Mouse (Mus musculus): ENCODE measurements around the gene Gm20683. TPM values are rescaled to one million over a fixed set of nuclear protein-coding genes. Genes with fewer than 3 reads are reported as not detected.

Gene Gm20683
- polyA plus RNA-seq, 1 experiment from 2014 or later, result 2.9 TPM

DNA sequence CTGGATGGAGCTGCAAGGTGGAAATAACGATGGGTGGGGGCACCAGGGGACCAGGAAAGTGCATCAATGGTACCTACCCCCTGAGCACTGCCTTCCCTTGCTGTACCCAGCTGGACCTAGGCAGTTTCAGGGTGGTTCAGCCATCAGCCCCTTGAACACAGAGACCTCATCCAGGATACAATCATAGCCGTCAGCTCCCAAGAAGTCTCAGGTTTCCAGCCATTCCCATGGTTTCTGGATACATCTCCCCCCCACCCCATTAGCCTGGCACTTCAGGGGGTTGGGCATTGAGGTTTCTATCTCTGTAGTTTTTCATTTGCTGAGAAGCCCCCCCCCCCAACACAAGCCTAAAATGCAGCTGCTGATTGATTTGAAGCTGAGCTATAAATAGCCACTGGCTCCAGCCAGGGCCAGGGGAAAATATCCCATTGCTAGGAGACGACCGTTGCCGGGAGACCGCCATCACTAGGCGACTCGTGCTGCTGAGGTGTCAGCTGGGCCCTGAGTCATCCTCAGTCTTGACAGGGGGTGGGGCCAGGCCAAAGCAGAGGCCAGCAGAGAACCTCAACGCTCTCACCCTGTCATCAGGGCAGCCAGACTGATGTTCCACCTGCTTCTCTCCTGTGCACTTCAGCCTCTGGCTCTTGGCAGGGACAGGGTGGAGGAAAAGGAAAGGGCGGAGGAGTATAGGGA, 38.6 kb downstream of the Gm20683 start:
- Histone ChIP-seq H3K4me1 (no peaks in the 10 kb centered on the region), H3K4me2 (no peak overlapping the region), H3K4me3 (no peak overlapping the region), H3K36me3 (no peaks in the 10 kb centered on the region), H3K27ac (no peak overlapping the region), H3K9ac (peak overlapping the region; percentile 40; the same call in 1 of the 2 replicates), H3K27me3 (peaks cover 30% of the 10 kb centered on the region), H3K9me3 (no peaks in the 10 kb centered on the region)
- WGBS, result 14% methylated on average over 10 of the region's 10 CpGs
- no peak for ATAC-seq (ENCODE audit: insufficient number of reproducible peaks, insufficient read depth, low FRiP score, low TSS enrichment, low read depth)

- Histone ChIP-seq H3K36me3 (no peaks in the 10 kb centered on the region), H3K9me3 (no peaks in the 10 kb centered on the region), H3K4me3 (no peak overlapping the region), H3K4me1 (peaks cover 13% of the 10 kb centered on the region), H3K4me2 (no peak overlapping the region), H3K9ac (no peak overlapping the region), H3K27ac (no peak overlapping the region), H3K27me3 (peaks cover 27% of the 10 kb centered on the region)
- no peak for ATAC-seq (ENCODE audit: insufficient number of reproducible peaks, insufficient read depth, low FRiP score, low TSS enrichment, low read depth)
- 7% methylated on average over 6 of the region's 6 CpGs for WGBS
Observed at GRCm38 (mm10) chr17:25801029-25801428, 40.5 kb downstream of the Gm20683 start.

DNA sequence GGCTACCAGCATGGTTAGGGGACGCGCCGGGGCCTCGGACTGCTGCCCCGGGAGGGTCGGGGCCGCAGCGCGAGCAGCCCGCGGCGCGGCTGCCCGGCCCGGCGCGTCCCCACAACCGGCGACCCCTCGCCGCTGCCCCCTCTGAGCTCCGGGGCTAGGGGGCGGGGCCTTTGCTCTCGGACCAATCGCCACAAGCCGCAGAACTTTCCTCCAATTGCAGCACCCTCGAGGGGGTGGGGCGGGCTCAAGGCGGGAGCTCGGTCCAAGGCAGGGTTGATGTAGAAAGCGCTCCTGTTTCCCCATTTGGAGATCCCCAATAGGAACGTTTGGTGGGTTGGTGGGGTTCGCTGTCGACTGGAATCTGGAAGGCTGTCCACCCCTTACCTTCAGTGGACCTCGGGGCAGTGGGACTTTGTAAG, 44.6 kb downstream of the Gm20683 start, which contains the start of gene Metrn:
TSS of gene Metrn (minus strand) at position 186 of the 419 bp plus-strand sequence.
- peak within 1 kb of the TSS; percentile 98 for H3K4me2 ChIP-seq
- H3K4me1 ChIP-seq, result peaks cover 40% of the 10 kb centered on the region
- ATAC-seq (ENCODE audit: insufficient number of reproducible peaks, insufficient read depth, low FRiP score, low TSS enrichment, low read depth), result peak; percentile 79
- H3K4me3 ChIP-seq, result peak within 1 kb of the TSS; percentile 64
- H3K9me3 ChIP-seq, result no peaks in the 10 kb centered on the region
- WGBS, result under 1% methylated on average over 35 of the region's 35 CpGs
- H3K27ac ChIP-seq, result 0 out of 2 replicates have a peak within 1 kb of the TSS, but pooled peaks have one; percentile 16
- H3K9ac ChIP-seq, result peak within 1 kb of the TSS; percentile 76
- no peaks in the 10 kb centered on the region for H3K36me3 ChIP-seq
- peaks cover 6% of the 10 kb centered on the region for H3K27me3 ChIP-seq

DNA sequence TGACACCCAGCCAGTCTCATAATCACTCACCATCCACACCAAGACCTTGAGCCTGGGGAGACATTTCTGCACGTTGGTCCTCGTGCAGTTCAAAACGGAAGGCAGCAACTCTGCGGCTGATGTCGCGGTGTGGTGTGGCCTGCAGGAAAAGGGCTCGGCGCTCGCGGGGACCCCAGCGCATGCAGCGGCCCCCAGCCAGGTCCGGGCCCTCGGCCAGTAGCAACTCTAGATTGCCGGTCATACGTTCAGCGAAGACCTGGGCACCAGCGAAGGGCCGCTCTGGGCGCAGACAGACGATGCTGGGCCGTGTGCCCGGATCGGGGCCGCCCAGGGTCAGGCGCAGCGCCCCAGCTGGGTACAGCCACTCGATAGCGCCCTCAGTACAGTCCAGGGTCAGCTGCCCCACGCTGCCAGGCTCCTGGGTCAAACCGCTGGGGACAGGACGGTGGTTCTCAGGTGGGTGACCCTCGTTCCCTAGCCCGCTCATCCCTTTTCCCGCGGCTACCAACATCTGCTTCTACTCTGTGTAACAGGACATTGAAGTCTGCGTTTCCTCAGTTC, 45.3 kb downstream of the Gm20683 start:
- H3K36me3 ChIP-seq, result no peaks in the 10 kb centered on the region
- H3K4me3 ChIP-seq, result peak overlapping the region; percentile 64
- peaks cover 43% of the 10 kb centered on the region for H3K4me1 ChIP-seq
- under 1% methylated on average over 37 of the region's 37 CpGs for WGBS
- peak overlapping the region; percentile 98 for H3K4me2 ChIP-seq
- ATAC-seq (ENCODE audit: insufficient number of reproducible peaks, insufficient read depth, low FRiP score, low TSS enrichment, low read depth), result no peak
- peak overlapping the region; percentile 76 for H3K9ac ChIP-seq
- no peaks in the 10 kb centered on the region for H3K9me3 ChIP-seq
- 0 out of 2 replicates have a peak overlapping the region, but pooled peaks have one; percentile 16 for H3K27ac ChIP-seq
- H3K27me3 ChIP-seq, result 0 out of 2 replicates have a peak, but pooled peaks cover 2% of the 10 kb centered on the region

DNA sequence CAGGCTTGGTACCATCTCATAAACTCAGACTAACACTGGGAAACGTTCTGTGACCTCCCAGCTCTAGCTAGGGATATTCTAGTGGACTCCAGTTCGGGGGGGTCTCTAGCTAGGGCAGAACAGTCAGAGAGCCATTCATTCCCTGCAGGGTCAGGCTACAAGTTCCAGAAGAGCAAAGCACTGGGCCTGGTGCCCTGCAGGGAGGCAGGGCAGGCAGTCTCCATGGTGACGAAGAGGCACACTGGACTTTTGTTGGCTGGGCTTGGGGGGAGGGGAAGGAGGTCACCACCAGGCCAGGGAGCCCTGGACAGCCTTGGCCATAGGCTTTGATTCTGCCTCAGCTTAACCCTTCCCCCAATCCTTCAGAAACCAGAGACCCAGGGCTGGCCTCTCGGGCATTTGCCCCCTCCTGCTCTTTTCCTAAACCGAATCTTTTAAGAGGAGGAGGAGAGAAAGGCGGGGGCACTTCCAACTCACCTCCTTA, 45.9 kb downstream of the Gm20683 start, which contains the start of gene AC134908.4:
TSS of gene AC134908.4 (minus strand) at position 51 of the 484 bp plus-strand sequence.
- Histone ChIP-seq H3K36me3 (no peaks in the 10 kb centered on the region), H3K27ac (0 out of 2 replicates have a peak within 1 kb of the TSS, but pooled peaks have one; percentile 16), H3K9ac (peak within 1 kb of the TSS; percentile 76), H3K9me3 (no peaks in the 10 kb centered on the region), H3K4me3 (peak within 1 kb of the TSS; percentile 64), H3K27me3 (no peaks in the 10 kb centered on the region), H3K4me1 (peaks cover 50% of the 10 kb centered on the region), H3K4me2 (peak within 1 kb of the TSS; percentile 98)
- WGBS, result 13% methylated on average over 6 of the region's 6 CpGs
- ATAC-seq (ENCODE audit: insufficient number of reproducible peaks, insufficient read depth, low FRiP score, low TSS enrichment, low read depth), result no peak

- Histone ChIP-seq H3K27me3 (no peaks in the 10 kb centered on the region), H3K4me2 (peak overlapping the region; percentile 98), H3K4me1 (peaks cover 53% of the 10 kb centered on the region), H3K9ac (0 out of 2 replicates have a peak overlapping the region, but pooled peaks have one; percentile 76), H3K27ac (no peak overlapping the region), H3K9me3 (no peaks in the 10 kb centered on the region), H3K36me3 (no peaks in the 10 kb centered on the region), H3K4me3 (peak overlapping the region; percentile 64; the same call in 1 of the 2 replicates)
- WGBS, result 71% methylated on average over 17 of the region's 17 CpGs
- ATAC-seq (ENCODE audit: insufficient number of reproducible peaks, insufficient read depth, low FRiP score, low TSS enrichment, low read depth), result no peak
Observed at GRCm38 (mm10) chr17:25794998-25795397, 46.6 kb downstream of the Gm20683 start.

DNA sequence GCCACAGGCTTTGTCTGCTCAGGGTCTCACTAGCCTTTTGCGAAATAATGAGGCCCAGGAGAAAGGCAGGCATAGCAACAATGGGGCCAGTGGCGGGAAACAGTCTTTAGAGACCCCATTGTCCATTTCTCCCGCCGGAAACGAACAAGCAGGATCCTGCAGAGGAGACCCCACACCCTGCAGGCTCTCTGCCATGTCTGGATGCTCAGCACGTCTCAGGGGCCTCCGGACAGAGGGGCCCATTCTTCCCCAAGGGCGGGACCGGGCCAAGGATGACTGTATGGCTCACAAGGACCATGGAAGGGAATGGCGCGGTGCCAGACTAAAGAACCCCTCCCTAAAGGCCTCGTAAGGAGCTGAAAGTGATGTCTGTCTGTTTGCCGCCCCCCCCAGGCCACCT, 47.4 kb downstream of the Gm20683 start:
- Histone ChIP-seq H3K4me1 (peaks cover 53% of the 10 kb centered on the region), H3K9me3 (no peaks in the 10 kb centered on the region), H3K4me2 (no peak overlapping the region), H3K4me3 (no peak overlapping the region), H3K9ac (0 out of 2 replicates have a peak overlapping the region, but pooled peaks have one; percentile 21), H3K27me3 (no peaks in the 10 kb centered on the region), H3K27ac (no peak overlapping the region), H3K36me3 (peaks cover 7% of the 10 kb centered on the region)
- no peak for ATAC-seq (ENCODE audit: insufficient number of reproducible peaks, insufficient read depth, low FRiP score, low TSS enrichment, low read depth)
- 58% methylated on average over 13 of the region's 13 CpGs for WGBS

DNA sequence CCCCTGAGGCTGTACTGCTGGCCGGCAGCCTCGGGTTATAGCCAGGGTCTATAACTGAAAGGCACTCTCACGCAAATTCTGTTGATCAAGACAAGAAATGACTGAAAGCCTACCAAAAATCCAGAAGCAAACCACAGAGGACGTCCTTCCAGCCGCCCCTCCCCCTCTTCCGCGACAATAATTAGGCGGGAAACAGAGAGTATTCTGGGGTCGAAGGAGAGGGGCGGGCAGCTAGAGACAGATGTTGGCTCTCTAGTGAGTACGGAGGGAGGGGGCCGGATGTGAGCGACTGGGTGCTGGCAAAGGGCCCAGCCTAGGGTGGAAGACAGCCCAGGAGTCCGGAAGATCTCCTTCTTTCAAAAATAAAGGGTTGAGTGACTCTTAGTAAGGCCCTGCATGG, 48.9 kb downstream of the Gm20683 start, which contains the start of gene Fam173a:
TSS of gene Fam173a (minus strand) at position 287 of the 400 bp plus-strand sequence.
- Histone ChIP-seq H3K4me2 (peak within 1 kb of the TSS; percentile 87), H3K9ac (peak within 1 kb of the TSS; percentile 82), H3K36me3 (peaks cover 20% of the 10 kb centered on the region), H3K4me1 (peaks cover 51% of the 10 kb centered on the region), H3K27ac (peak within 1 kb of the TSS; percentile 94), H3K27me3 (no peaks in the 10 kb centered on the region), H3K9me3 (no peaks in the 10 kb centered on the region), H3K4me3 (peak within 1 kb of the TSS; percentile 75)
- ATAC-seq (ENCODE audit: insufficient number of reproducible peaks, insufficient read depth, low FRiP score, low TSS enrichment, low read depth), result peak; percentile 49; the same call in 1 of the 2 replicates
- WGBS, result under 1% methylated on average over 14 of the region's 14 CpGs

DNA sequence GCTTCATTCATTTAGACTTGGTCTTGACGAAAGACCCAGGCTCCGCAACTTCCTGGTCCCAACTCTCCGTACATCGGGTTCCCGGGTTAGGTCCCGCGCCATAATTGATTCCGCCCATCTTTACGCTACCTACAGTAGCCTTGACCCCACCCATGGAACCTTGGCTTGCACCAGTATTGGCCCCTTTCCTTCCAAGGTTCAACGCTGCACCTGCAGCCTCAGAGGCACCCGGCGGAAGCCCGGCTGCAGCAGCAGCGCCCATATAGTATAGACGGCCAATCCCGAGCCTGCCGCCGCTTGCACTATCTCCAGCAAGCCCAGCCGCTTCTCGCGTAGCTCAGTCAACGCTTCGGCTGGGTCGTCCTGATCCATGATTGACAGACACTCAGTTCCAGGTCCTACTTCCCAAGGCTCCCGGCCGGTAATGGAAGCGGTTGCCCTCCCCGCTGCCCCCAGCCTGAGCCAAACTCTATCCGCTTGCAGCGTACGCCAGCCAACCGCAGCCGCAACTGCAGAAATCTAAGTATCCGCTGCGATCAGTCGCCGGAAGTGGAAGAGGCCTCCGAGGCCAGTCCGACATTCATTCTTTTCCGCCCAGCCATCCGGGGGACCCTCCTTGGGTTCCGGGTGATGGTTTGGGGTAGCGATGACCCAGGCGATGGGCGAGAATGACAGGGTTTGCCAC, 49.6 kb downstream of the Gm20683 start:
- Histone ChIP-seq H3K27me3 (no peaks in the 10 kb centered on the region), H3K27ac (peak overlapping the region; percentile 94), H3K4me1 (peaks cover 45% of the 10 kb centered on the region), H3K4me2 (peak overlapping the region; percentile 87), H3K9ac (peak overlapping the region; percentile 82), H3K9me3 (no peaks in the 10 kb centered on the region), H3K4me3 (peak overlapping the region; percentile 75), H3K36me3 (peaks cover 23% of the 10 kb centered on the region)
- ATAC-seq (ENCODE audit: insufficient number of reproducible peaks, insufficient read depth, low FRiP score, low TSS enrichment, low read depth), result peak; percentile 23; the same call in 1 of the 2 replicates
- WGBS, result under 1% methylated on average over 45 of the region's 45 CpGs

GRCm38 (mm10) chr17:25791320-25791842, 50.2 kb downstream of the Gm20683 start:
- H3K27ac ChIP-seq, result peak overlapping the region; percentile 94
- peaks cover 43% of the 10 kb centered on the region for H3K4me1 ChIP-seq
- H3K9me3 ChIP-seq, result no peaks in the 10 kb centered on the region
- no peaks in the 10 kb centered on the region for H3K27me3 ChIP-seq
- peaks cover 23% of the 10 kb centered on the region for H3K36me3 ChIP-seq
- peak overlapping the region; percentile 87 for H3K4me2 ChIP-seq
- 27% methylated on average over 19 of the region's 19 CpGs for WGBS
- ATAC-seq (ENCODE audit: insufficient number of reproducible peaks, insufficient read depth, low FRiP score, low TSS enrichment, low read depth), result no peak
- peak overlapping the region; percentile 75 for H3K4me3 ChIP-seq
- H3K9ac ChIP-seq, result peak overlapping the region; percentile 82

All from embryonic facial prominence, embryonic 13.5 days (tissue).